Mouse (Mus musculus) adrenal gland, adult 2 months (tissue): ENCODE measurements around the gene Cryzl1. TPM values are rescaled to one million over a fixed set of nuclear protein-coding genes. Genes with fewer than 3 reads are reported as not detected.

Experiments
- DNase-seq: peaks from one replicate; pipeline ENCODE4 v3.0.0; 2021
- polyA plus RNA-seq: library from polyadenylated mRNA; depleted of rRNA; stranded (reverse); fragments of >200 nt; gene quantifications from 2 replicates; pipeline ENCODE4 v1.2.3, GENCODE M21; 2012
- total RNA-seq, 2 experiments: library from RNA; stranded (reverse); gene quantifications; 2 replicates each; pipeline ENCODE4 v1.2.3; 2021

Gene Cryzl1
- total and polyA plus RNA-seq, 3 experiments = 12.6 to 54.9 (median 36.2) TPM

DNA sequence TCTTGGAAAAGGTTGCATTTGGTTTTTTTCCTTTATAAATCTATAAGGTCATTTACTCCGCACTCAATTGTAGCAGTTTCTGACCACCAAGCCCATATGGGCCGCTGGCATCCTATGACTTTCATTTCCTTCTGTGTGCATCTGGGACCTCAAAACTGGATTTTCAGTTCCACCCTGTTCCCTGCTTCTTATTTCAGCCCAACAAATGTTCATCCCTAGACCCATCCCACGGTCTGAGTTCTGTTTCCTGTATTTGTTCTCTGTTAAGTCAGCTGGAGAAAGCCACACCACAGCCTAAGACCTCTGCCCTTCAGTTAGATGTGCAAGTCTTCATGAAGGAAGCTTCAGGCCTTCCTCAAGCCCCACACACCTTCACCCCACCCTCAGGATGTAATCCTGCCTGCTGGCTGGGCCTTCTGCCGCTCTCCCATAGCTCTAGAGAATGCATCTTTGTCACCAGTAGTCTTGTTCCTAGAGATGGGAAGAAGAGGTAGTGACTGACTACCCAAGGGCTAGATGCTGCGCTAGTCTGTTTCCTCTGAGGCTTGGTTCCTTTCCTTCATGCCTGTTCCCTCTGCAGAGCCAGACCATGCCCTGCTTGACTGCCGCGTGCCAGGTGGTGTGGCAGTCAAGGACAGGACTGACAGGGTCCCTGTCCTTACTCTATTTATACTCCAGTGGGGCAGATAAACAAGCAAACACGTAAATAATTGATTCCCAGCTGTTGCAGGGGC lies 11.6 kb upstream of the Cryzl1 start:
- DNase-seq = no peak

DNA sequence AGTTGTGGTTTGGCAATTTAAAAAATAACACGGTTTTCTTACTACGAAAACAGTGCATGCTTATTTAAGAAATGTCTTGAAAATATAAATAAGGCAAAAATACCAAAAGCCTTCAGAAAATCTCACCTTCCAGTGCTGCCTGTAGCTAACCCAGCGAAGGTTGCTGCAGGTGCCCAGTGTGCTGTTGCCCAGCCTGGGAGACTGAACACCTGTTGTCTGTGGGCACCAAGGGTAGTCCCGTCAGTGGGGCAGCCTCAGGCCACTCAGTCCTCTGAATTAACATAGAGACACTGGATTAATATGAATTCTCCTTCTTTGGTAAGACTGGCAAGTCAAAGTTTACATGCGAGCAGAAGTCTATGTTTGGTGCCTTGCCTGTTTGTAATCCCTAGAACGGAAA lies 9.7 kb upstream of the Cryzl1 start:
- no peak for DNase-seq

DNA sequence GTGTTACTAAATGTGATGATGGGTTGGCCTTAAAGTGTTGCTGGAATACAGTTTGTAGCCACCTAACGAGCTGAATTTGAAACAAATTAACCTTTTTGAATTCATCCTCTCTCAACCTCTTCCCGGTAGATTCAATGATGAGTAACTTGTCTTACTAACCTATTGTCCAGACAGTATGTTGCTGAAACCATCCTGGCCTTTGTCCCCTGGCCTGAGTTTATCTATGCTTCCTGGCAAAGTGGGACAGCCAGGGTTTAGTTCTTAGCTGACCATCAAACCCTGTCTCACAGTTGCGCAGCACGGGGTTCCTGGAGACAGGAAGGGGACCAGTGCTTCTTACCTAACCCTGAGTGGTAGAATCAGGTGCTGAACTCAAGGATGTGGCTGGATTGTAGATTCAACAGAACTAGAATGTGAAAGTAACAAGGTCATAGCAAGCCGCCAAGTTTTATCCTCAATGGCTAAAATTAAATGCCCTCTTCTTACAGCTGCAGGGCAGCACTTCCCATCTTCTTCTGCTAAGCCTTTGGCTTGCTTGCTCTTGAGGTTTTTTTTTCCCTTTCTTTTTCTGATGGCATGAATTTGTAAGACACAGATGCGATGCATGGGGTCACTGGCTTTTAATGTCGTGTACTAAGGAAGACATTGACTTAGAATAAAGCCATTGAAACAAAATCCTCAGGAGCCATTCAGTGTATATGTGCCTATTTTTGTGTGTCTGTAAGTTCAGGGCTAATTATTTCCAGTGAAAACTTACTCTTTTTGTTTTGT lies 7.5 kb upstream of the Cryzl1 start:
- DNase-seq = no peak

DNA sequence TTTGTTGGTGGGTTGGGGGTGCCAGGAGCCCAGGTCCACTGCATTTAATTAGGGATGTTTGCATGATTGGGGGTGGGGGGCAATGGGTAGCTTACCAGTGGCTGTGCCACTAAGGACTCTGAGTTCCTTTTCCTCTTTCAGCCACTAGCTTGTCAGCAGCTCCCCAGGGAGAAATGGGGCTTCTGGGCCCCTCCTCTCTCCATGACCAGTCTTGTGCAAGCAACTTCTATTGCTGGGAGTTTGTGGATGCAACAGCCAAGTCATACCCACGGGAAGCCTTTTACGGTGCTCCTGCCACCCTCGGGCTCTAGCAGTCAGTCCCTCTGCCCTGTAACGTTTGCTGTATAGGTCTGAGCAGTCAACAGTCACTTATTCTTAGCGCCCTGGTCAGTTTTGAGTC lies 6.0 kb upstream of the Cryzl1 start:
- DNase-seq = peak; percentile 35

DNA sequence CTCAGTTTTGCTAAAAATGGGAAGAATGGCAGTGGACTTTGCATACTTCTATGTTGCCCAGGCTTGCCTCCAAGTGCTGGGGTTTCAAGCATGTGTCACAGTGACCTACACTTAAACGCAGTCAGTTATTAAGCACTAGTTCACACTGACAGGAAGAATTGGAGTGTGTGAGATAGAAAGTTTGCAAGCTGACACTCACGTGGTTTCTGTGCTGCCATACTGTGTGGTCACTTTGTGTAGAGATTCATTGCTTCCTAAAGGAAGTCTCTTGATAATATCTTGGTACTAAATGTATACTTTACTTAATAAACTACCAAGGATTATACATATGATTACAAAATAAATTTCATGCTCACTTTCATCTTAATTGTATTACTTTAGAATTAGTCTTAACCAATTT lies 4.0 kb upstream of the Cryzl1 start:
- DNase-seq = no peak

DNA sequence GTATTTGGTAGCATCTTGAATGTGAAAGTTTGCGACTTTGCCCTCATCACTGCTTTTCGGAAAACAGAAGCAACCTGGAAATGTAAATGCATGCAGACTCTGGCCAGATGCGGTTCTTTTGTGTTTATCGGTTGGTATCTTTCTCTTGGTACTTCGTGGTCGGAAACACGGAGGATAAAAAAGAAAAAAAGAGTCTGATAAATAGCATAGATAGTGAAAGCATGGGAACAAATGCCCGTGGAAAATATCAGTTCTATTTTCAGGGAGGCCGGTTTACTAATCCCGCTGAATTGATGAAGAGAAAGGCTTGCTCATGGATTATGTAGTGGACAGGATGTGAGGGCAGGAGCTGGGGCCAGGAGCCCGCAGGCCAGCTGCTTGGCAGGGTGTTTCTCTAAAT lies 1.7 kb upstream of the Cryzl1 start:
- peak; percentile 31 for DNase-seq

DNA sequence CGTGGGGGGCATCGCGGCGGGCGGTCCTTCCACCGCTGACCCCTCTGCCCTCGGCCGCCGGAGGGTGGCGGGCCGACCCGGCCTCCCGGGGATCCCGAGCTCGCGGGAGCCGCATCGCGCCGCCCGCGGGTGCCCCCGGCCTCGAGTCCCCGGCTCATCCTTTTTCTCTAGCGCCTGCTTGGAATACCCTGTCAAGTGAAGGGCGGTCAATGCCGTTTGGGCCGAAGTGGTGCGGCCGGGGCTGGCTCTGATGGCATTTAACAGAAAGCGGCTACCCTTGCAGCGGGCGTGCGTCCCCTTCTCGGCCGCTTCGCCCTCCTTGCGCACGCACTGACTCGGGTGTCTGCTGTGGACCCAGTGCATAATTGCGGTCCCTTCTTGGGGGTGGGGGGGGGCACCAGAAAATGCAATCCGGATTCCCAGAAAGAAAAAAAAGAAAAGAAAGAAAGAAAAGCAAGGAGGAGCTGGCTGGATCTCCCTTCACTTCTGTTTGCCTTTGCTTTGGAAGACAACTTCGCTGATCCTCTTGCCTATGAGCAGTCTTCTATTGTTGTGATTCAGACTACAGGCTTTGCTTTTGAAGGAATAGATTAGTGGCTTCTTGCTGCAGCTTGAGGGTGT lies 1.2 kb upstream of the Cryzl1 start:
- peak; percentile 64 for DNase-seq

DNA sequence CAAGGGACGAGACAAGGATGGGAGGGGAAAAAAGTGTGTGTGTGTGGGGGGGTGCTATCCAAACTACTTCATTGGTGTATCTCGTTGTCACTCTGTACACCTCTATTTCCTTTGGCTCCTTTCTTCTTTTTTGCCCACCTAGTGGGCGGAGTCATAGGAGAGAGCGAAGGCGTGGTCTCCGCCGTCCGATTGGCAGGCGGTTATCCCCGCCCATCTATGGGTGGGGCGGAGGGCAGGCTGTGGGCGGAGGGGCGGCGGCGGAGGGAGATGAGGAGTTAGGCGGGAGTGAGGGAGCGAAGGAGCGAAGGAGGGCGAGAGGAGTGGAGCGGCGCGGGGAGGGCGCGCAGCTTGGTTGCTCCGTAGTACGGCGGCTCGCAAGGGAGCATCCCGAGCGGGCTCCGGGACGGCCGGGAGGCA lies 299 bp upstream of the Cryzl1 start, which contains the start of gene Itsn1:
TSS of gene Itsn1 (plus strand) at position 216 of the 417 bp plus-strand sequence.
- DNase-seq = peak; percentile 99

DNA sequence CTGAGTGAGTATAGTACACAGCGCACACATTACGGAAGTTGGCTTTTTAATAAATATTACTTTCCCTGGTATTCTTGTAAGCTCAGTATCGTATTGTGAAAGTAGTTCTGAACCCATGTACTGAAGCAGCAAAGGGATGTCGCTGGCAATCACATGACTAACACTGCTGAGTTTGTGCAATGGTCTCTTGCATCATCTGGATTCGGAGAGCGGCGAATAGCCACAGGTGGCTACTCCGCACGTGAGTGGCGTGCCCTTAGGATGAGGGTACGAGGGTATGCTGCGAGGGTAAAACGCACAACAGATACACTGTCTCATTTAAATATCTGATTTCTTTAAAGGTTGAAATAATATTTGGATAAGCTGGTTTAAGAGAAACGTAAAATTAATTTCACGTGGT lies 1.3 kb downstream of the Cryzl1 start:
- peak; percentile 67 for DNase-seq

DNA sequence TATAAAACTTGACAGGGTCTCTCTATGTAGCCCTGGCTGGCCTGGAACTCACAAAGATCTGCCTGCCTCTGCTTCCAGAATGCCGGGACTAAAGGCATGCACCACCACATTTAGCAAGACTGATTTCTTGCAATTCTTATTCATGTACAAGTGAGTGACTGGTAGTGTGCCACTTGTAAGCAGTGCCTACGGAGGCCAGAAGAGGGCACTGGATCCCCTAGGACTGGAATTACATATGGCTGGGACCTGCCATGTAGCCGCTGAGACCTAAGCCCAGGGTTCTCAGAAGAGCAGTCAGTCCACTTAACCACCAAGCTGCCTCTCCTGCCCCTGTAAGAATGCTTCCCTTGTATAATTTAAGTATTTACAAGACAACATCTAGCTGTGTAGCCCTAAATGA lies 4.5 kb downstream of the Cryzl1 start:
- peak; percentile 65 for DNase-seq

DNA sequence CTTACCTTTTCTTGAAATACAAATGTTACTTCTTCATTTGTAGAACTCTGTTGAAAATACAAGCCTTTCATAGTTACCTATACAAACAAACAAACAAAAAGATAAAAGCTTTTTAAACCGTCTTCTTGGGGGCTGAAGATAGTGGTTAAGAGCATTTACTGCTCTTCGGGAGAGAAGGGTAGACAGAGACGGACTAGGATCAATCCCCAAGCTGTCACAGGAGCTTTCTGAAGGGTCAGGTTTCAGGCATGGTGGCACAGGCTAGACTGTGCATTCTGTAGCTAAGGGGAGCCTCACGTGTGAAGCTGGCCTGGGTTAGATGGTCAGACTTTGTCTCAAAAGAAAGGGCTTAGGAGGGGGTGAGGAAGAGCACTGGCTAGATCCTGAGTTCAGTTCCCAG lies 11.4 kb downstream of the Cryzl1 start:
- DNase-seq = no peak

DNA sequence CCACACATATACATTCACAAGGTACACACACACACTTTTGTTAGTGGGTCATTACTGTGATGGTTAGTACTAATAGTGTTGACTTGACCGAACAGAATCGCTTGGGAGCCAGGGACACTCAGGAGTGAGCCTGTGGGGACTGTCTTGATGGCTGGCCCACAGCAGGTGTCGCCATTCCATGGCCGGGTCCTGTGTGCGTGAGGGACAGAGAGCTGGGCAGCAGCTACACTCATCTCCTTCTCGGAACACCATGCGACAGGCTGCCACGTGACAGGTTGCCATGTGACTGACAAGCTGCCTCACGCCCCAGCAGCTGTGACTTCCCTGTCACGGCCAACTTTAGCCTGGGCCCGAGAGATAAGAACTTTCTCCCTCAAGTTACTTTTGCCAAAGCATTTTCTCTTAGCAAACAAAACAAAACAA lies 11.8 kb downstream of the Cryzl1 start:
- DNase-seq = no peak

DNA sequence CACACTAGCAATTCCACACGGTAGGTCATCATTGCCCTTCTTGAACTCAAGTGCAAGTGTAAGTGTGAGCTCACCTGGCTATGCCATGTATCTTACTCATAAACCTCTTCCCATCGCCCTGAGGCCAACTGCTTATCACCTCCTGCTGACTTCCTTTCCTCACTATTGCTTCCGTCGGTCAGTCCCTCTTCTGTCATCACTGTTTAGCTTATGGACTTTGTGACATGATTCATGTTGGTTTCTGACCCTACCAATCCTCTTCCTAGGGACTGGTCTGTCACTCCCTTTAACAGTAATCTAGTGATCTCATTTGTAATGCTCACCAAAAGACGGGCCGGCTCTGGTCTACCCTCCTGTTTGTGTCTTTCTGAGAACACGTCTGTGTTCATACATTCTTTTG lies 18.5 kb downstream of the Cryzl1 start:
- DNase-seq = no peak

DNA sequence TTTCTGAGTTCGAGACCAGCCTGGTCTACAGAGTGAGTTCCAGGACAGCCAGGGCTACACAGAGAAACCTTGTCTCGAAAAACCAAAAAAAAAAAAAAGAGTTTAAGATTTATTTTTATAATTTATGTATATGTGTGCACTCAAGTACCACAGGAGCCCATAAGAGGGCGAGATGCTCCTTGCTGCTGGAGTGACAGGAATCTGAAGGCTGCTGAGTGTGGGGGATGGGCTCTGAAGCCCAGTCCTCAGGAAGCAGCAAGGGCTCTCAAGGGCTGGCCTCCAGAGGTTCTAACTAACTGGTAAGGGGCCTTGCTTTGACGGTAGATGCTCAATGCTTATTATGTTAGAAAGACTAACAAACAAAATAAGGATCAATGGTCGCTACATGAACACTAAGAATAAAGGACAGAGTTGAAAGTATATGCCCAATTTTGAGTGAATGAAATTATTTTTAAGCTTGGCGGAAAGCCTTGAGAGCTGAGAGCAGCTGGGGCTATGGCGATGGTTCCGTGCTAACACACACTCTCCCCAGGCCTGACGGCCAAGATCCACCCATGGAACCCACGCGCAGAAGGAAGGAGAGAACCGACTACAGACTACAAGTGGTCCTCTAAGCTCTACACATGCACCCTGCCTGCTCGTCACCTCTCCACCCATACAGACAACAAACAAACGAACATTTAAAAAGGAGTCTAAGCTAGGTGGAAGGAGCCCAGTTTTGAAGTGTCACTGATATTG lies 24.0 kb downstream of the Cryzl1 start:
- no peak for DNase-seq

DNA sequence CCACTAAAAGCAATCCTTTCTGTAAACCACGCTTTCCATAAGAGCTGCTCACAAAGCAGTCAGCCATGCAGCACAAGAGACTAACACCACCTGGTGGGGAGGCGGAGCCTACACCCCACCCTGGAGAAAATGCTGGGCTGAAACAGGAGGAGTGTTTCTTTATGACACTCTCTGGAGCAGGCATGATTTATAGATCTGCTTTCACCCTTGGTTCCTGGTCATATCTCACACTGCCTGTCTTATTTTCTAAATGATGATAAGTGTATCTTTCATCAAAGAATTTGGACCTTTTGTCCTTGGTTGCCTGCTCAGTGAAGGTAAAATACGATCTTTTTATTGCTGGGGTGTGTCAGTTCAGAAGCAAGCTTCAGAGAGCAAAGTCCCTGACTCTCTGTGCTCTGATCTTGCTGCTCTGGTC lies 26.0 kb downstream of the Cryzl1 start:
- DNase-seq = no peak

DNA sequence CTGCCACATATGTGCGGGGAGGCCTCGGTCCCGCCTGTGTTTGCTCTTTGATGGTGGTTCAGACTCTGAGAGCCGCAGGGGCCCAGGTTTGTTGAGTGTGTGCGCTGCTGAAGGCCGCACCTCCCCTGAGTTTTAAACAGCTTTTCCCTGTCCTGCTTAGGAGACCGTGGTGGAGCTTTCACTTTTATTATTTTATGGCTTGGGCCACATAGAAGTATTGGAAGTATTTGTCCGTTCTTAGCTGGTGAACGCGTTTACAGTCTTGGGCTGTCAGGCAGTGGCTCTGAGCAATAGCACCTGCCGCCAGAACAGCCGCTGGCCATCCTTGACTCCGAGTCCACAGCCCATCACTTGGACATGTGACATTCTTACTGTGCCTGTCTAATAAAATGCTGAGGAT lies 26.9 kb downstream of the Cryzl1 start:
- no peak for DNase-seq

DNA sequence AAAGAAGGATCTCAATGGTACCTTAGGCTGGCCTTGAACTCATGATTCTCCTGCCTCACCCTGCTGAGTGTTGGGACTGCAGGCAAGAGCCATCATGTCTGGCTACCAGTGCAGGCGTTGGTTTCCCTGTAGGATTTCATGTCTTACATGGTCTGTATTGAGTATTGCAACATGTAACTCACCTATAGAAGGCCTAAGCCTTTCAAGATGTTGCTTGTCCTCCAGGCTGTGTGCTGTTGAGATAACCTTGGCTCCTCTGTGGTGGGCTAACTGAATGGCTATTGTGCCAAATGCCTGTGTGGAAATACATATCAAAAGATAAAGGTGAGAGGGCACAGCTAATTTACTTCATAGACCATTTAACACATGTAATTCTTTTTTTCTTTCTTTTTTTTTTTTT lies 29.8 kb downstream of the Cryzl1 start:
- DNase-seq = no peak

DNA sequence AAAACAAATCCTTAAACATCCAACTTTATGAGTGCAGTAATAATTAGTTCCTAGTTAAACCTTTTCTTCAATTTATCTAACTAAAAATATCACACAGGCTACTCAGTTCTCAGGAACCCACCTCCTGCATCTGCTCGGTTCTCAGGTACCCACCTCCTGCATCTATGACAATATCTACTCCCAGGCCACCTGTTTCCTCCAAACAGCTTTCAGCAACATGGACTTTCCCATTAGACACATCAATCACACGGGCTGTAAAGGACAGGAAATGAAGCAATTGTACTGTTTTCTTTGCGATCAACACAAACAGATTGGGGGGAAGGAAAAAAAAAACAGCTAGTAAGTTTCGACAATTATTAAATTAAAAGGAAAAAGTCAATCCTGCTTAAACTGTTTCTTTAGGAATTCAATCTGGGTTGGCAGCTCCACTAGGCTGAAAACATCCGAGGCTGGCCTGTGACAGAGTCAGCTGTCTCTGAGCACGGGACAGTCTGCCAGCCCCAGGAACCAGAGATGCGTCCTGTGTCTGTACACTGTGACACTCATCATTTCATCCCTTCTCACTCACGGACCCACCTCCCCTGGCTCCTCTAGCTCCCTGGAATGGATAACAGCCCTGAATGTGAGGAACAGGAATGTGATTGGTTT lies 33.5 kb downstream of the Cryzl1 start:
- DNase-seq = no peak

DNA sequence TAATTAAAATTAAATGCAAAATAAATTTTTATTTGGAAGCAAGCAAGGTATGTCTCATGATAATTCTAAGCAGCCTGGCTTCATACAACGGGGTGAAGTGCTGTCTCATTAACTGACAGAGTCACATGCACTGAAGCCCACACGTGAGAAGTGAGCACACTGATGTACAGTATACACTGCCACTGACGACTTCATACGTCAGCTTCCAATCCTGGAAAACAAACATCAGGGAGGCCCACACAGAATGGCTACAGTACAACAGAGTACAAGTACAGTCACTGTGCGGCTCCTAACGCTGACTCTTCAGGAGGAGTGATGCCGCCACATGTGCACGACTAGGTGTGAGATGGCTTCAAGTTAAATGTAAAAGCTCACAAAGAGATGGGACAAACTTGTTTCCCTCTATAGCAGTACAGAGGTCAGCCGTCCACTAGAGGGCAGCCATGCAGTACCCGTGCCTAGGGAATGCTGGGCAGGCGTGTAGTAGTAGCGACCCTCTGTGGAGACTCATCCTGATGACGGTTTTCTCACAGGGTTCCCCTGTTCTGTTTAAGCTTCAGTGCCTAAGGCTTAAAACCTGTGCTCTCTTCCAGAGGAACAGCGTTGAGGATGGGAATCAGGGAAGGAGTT lies 34.2 kb downstream of the Cryzl1 start:
- peak; percentile 70 for DNase-seq

DNA sequence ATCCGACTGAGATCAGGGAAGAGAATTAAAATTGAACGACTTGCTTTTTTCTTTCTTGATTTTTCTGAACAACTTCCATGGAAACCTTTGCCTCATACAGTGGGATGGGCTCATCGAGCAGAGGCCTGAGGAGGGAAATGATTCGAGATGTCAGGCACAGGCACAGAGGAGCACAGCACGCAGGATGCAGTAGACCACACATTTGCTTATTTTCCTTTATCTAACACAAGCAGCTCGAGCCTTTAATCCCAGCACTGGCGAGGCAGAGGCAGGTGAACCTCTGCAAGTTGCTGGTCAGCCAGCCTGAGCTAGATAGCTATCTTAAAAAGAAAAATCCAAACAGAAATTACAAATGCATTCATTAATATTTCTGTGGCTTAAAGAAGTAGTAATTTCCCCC lies 39.0 kb downstream of the Cryzl1 start:
- no peak for DNase-seq

DNA sequence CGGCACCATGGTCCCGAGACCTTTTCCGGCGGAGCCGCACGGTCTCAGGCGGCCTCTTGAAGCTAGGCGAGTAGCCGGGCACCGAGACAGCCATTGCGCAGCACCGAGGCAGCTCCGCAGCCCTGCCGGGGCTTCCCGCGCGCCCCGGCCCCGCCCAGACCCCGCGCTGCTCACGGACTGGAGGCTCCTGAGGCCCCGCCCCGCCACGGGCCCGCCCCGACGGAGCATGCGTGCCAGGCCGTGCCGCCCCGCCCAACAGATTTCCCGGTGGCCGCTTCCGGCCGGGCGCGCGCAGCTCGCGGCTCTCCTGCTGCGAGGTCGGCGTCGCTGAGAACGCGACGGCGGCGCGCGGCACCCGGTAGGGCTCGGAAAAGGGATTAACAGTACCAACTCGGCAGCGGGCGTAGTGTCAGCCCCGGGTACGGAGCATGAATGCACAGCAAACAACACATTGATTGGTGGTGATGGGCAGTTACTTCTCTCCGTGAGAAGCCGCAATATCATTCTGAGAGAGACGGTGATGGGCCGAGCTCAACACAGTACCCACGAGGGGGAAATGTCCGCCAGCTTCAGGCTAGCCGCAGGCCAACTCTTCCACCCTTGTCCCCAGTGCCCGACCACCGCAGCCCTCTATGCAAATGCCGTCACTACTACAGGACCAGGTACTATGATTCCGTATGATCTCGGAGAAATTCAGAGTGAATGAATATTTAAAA lies 40.0 kb downstream of the Cryzl1 start, which contains the start of gene Donson:
TSS of gene Donson (minus strand) at position 152 of the 716 bp plus-strand sequence.
- peak; percentile 98 for DNase-seq
